Mouse (Mus musculus) cerebellum, postnatal 25 days (tissue): ENCODE measurements at regions not wholly inside any gene's neighbourhood (a gene's known extent, or its start where the extent isn't known, plus 50 kb on each side); places are given as distances from the start of the nearest gene placed in this dataset.
A peak's percentile ranks its signal among the peaks of the same experiment; 100 is the strongest.

Source experiments
- DNase-seq, 2 experiments: peaks; one replicate each; pipeline ENCODE4 v3.0.0; 2021; ENCODE audit warnings: mixed read lengths in 2 of 2

DNA sequence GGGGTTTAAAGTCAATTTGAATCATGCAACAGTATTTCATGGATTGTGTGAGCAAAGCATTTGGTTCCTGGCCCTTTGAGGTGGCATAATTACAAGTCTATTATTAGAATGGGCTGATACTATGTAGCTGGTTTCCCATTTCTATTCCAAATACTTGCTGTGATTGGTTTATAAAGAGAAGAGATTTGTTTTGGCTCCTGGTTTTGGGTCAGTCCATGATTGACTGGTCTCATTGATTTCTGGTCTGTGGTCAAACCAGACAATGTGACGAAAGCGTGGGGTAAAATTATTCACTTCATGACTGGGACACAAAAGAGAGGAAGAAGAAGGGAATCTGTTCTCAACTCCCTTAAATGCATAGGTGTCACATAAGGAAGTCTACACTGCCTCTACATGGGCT, 147.0 kb upstream of the Dlgap1 start:
- DNase-seq: no peak

DNA sequence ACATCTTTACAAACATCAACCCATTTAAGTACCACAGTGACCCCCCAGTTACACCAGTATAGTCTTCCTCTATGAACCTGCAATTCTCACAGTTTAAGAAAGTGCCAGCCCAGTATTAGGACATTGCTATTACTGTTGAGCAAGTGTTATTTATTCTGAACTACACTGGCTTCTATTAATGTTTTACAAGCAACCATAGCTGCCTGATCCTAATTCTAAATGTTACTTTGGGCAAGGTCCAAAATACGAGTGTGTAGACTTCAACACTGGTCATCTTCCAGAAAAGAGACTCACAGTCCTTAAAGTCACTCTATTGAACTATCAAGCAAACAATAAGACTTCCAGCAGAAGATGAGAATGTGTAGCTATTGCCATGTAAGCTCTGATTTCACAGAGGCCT, 146.0 kb upstream of the Dlgap1 start:
- DNase-seq: no peak

- no peak for DNase-seq
Observed at GRCm38 (mm10) chr17:69841308-69841707, 127.6 kb upstream of the Dlgap1 start.

- DNase-seq: no peak
Observed at GRCm38 (mm10) chr17:69848306-69848705, 120.6 kb upstream of the Dlgap1 start.

DNA sequence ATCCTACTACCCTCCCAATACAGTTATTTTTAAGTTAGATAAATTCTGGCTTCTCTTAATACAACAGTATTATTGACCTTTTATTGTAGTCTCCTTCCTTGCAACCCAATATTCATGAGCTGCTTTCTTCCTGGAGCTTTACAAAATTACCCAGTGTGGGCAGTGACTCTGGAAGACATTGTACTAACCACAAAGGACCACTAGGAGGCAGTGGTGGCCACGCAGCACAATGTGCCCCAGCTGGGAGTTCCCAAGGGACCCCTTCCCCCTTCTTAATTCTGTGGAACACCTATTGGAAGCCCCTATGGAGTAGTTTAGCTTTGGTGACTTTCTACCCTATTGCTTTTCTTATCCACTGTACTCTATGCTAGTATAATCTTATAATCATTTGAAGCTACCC, 118.8 kb upstream of the Dlgap1 start:
- no peak for DNase-seq

DNA sequence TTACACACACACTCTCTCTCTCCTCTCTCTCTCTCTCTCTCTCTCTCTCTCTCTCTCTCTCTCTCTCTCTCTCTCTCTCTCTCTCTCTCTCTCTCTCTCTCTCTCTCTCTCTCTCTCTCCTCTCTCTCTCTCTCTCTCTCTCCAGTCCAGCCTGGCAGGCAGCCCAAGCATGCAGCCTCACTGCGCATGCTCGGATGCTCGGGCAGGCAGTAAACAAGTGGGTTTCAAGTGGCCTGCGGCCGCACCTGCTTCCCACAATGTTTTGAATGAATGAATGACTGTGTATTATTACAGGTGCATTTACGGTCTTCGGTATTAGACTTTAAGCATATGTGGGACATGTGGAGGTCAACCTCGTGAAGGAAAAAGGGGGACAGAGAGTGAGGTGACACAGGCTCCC, 88.9 kb upstream of the Dlgap1 start:
- peak; percentile 29 to 63 for DNase-seq

DNA sequence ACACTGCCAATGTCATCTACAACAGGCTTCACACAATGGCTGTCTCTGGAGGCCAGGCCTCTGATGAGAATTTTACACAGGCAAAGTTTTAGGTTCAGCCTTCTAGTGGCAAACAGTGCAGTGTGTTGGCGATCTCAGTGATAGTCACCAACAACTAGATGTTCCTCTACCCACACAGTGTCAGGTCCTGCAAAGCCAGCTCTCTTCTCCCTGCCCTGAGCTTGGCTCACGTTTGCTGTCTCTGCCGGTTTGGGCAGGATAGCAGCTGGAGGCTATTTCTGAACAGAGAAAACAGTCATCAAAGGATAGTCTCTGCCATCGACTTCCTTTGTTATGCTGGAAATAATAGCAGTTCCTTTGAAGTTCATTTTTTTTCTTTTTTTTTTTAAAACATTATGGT, 74.9 kb upstream of the Dlgap1 start:
- no peak for DNase-seq
